Comparison of ENCODE assay signal across 8 mouse cellular contexts in the genomic region with DNA sequence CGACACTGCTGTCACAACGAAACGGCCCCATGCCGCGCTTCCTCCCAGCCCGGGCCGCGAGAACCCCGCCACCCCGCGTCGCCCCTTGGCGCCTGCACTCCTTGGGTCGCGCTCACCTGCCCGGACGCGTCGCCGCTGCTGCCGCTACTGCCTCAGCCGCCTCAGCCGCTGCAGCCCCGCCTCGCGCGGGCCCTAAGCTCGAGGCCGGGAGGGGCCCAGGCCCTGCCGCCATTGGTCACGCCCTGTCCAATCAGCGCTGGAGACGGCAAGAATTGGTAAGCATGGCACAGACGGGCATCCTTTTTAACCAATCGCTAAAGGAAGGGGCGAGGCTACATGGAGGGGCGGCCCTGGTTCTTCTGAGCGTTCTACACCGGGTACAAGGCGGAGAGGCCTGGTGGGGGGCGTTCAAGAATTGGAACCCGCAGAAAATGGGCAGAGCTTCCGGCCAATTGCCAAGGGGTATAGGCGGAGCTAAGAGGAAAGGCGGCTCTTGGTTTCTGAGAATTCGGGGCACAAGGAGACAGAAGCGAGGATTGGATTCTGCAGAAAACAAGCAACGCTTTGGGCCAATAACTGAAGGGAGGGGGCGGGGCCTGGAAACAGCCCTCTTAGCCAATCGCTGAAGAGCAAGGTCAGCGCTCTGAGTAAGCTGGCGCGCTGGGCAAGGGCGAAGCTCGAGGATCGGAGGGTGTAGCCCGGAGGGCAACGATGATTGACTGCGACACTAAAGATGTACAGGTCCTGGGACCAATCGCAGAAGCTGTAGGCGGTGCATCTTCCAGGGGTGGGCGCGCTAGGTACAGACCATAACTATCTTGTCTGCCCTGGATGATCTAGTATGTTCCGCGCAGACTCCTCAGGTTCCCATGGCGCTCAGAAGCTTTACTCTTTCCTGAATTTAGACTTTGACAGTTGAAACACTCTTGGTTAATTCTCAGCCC. TPM values are rescaled to one million over a fixed set of nuclear protein-coding genes. Genes with fewer than 3 reads are reported as not detected.
DNase-seq lines count a peak whose midpoint lies in the region; ATAC-seq lines count a peak whose summit lies in the region.

Slc25a42 (minus strand) TSS at position 194 of the 944 bp plus-strand sequence.

- peak within 1 kb of the TSS; percentile 93 for H3K4me2 ChIP-seq in hindbrain, embryonic 16.5 days (ENCODE audit: low read length)

- peaks cover 2% of the 10 kb centered on the region; the same call in 1 of the 2 replicates for H3K27me3 ChIP-seq in hindbrain, embryonic 16.5 days (replicated peaks; ENCODE audit: control insufficient read depth, insufficient read depth, low read length)

- no peaks in the 10 kb centered on the region for H3K9me3 ChIP-seq in hindbrain, embryonic 16.5 days (ENCODE audit: control insufficient read depth, low read length)

- peak; percentile 98 for ATAC-seq in hindbrain, embryonic 16.5 days

- peak within 1 kb of the TSS; percentile 78 for H3K9ac ChIP-seq in hindbrain, embryonic 16.5 days (ENCODE audit: low read depth, low read length)

- peak; percentile 99 for DNase-seq in WW6 (ENCODE audit: low read depth, low spot score)
- DNase-seq in cerebellum, postnatal 4 days (ENCODE audit: low spot score in 2 of 2): peak; percentile 88 to 97
- DNase-seq in gastrocnemius, adult 18-20 months (ENCODE audit: low spot score): peak; percentile 99
- peak; percentile 97 for DNase-seq in left cerebral cortex, adult 18-20 months (ENCODE audit: low spot score in 2 of 2)
- peak; percentile 100 for DNase-seq in right cerebral cortex, adult 18-20 months
- DNase-seq in urinary bladder, postnatal 10 days (ENCODE audit: low spot score): peak; percentile 91

- H3K4me1 ChIP-seq in hindbrain, embryonic 16.5 days (ENCODE audit: control insufficient read depth, insufficient read depth, low read depth, low read length): peaks cover 15% of the 10 kb centered on the region

- peak within 1 kb of the TSS; percentile 81 for H3K4me3 ChIP-seq in hindbrain, embryonic 16.5 days (ENCODE audit: low read length)
- peak within 1 kb of the TSS; percentile 39 for H3K4me3 ChIP-seq in macrophage (ENCODE audit: inconsistent target)

- H3K27ac ChIP-seq in hindbrain, embryonic 16.5 days (ENCODE audit: low read depth, low read length): peak within 1 kb of the TSS; percentile 81
- peak within 1 kb of the TSS; percentile 24 for H3K27ac ChIP-seq in macrophage

- under 1% methylated on average over 54 of the region's 66 CpGs for WGBS in hindbrain, embryonic 16.5 days
- WGBS in macrophage (ENCODE audit: missing documents): under 1% methylated on average over 65 of the region's 66 CpGs

- H3K36me3 ChIP-seq in hindbrain, embryonic 16.5 days (ENCODE audit: control insufficient read depth, insufficient read depth, low read length): no peaks in the 10 kb centered on the region
- H3K36me3 ChIP-seq in macrophage (ENCODE audit: inconsistent target): no peaks in the 10 kb centered on the region

- H3K79me2 ChIP-seq in macrophage (ENCODE audit: inconsistent target): no peaks in the 10 kb centered on the region

RNA-seq across cellular contexts. Expression of gene Slc25a42, which starts in this region (rescaled TPM):
- total RNA-seq in gastrocnemius, adult 18-20 months (2021): 10 to 100 TPM; 26.7 to 31.1 TPM
- 9.5 and 10.1 TPM in 2 replicates for polyA plus RNA-seq in hindbrain, embryonic 16.5 days (2015; fragmentation: Nextera tagmentation; extraction: Ambion mirVana)
- 10 to 100 TPM; 36.0 to 37.8 TPM for total RNA-seq in left cerebral cortex, adult 18-20 months (2021)
- 1 to 10 TPM in 17 of 26 experiments, under 1 TPM in 8, not detected in 1; 0.50 to 7.2 (median 2.1) TPM for total RNA-seq in macrophage (2018; cell fraction: chromatin; rRNA removed)
- 1 to 10 TPM in 16 of 26 experiments, under 1 TPM in 10; 0.33 to 1.7 (median 1.1) TPM for total RNA-seq in macrophage (2018; cell fraction: cytosol; rRNA removed)
- 1 to 10 TPM in 17 of 26 experiments, under 1 TPM in 9; 0.29 to 7.7 (median 1.8) TPM for total RNA-seq in macrophage (2018; cell fraction: nucleus; rRNA removed)
- 1.1 to 1.2 TPM (median 1.1 TPM) in 3 replicates for polyA plus RNA-seq in macrophage (2018)

Comparison
In these comparisons a context has a peak if more than half of its experiments do, and no peak if none do; other contexts are left out.
1. Peak in every context shown above with its lines: DNase-seq, ATAC-seq, H3K4me3 ChIP-seq and H3K27ac ChIP-seq.